Mouse (Mus musculus): ENCODE measurements around the gene Zfp493. TPM values are rescaled to one million over a fixed set of nuclear protein-coding genes. Genes with fewer than 3 reads are reported as not detected.

The Zfp493 gene
- polyA plus RNA-seq (2012; rRNA removed), result 0.37 and 0.38 TPM in 2 replicates

DNA sequence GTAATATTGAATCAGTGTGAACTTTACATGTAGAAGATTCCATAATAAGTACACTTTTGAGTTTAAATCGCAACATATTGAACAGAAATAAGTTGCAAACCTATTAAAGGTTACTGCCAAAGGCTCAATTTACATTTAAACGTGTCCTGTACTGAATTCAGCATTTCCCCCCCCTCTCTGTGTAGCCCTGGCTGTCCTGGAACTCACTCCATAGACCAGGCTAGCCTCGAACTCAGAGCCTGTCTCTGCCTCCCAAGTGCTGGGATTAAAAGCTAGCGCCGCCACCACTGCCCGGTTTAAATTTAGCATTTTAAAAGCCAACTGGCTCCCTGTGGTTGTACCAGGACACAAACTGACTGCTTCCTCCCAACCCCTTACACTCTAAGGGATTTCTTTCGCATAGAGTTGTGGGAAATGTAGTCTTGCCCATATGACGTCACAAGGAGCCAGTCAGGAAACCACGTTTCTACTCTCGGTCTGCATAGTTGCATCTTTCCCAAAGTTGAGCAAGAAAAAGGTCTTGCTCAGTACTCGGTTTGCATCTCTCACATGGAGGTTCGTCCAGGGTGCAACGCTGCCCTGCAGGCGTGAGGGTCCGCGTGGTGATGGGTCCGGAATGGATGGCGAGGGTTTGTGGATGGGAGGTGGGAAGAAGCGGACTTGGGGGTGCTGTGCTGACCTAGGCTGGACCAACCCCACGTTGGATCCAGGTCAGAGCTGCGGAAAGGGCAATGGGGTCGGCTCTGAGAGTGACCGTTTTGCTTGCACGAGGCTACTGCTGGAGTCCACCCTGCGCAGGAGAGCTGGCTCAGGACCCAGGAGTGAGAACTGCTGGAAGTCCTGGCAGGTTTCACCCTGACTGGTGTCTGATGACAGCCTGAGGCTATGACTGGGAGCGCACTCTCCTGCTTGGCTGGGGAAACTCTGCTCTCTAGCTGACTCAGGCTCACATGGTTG, at the start of gene Zfp493:
Gene Zfp493, plus strand, starts transcription at position 429 of the 957 bp plus-strand sequence.

DNA sequence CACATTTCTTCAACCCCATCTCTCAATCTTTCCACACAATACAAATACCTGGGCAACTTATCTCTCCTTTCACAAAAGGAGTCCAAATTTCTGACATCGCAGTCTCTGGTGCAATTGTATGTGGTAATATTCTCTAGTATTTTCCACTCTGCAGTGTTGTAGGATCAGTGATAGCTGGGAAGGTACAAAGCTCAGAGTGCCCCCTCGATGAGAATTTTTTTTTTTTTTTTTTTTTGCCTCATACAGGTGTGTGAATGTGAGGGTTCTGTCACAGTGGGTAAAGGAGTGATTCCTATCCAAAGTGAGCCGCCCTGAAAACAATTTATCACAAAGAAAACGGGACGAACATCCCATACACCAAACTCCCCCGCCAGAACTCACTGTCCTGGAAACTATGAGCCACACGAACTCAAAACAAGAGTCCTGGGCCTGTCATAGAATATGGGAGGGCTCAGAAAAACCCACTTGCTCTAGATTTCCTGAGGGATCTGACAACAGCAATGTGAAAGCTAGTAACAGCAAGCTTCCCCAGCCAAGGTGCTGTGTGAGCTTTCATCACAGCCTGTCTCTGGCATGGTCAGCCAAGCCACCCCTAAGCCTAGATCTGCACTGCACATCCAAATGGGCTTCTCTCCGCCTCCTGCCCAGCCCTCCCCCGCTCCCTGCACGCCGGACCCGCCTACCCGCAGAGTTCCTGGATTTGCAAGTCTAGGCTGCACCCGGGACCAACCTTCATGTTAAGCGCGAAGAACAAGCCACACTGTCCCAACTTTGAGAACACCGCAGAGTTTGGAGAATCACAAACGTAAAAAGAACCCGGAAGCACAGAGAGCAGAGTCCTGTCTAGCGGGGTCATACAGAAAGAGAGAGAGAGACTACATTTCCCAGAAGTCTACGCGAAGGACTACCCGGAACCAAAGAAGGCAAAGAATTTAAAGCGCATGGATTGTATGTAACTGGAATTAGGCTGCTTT, 24.9 kb upstream of the Zfp493 start, which contains the start of gene Zfp85:
Gene Zfp85, minus strand, starts transcription at position 896 of the 974 bp plus-strand sequence.

DNA sequence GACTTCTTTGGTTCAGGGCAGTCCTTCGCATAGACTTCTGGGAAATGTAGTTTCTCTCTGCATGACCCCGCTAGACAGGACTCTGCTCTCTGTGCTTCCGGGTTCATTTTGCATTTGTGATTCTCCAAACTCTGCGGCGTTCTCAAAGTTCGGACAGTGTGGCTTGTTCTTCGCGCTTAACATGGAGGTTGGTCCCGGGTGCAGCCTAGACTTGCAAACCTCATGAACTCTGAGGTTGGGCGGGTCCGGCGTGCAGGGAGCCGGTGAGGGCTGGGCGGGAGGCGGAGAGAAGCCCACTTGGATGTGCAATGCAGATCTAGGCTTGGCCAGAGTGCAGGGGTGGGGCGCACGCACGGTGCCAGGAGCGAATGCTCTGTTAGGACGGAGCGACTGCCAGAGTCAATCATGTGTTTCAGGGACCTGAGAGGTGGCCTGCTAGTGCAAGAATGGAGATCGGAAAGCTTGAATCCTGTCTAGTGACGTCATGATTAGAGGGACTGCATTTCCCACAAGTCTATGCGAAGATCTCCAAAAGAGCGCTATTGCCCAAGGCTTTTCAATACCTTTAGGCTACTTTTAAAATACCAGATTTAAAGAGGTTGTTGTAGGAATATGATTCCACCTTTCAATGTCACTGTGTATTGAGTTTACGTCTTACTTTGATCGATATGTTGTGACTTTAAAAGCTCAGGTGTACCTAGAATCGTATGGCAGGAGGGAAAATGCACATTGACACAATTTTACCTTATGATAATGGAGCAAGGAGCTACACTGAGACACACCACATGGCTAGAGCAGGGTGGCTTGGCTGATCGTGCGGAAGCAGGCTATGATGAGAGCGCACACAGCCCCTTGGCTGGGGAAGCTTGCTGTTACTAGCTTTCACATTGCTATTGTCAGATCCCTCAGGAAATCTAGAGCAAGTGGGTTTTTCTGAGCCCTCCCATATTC, 34.5 kb downstream of the Zfp493 start, which contains the start of gene Zfp273:
Gene Zfp273, plus strand, starts transcription at position 31 of the 951 bp plus-strand sequence.

DNA sequence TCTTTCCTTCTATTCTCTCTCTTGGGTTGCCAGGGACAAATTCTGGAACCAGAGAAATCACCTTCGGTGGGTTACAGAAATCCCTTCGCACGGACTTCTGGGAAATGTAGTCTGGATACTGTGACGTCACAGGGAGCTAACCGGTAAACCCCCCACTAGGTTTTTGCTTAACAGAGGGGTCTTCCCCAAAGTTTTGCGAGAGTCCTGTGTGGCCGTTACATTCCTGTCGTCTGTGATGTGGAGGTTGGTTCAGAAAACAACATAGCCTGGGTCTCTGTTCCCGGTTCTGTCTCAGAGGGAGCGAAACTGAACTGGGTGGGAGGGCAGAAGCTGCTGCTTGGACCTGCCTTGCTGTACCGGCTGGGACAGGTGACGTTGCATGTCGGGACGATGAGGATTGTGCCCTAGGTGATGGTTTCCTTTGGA, 51.4 kb downstream of the Zfp493 start, which contains the start of gene Gm10037:
Gene Gm10037, plus strand, starts transcription at position 196 of the 426 bp plus-strand sequence.

Other genes with a start within 250 kb of the Zfp493 start
- 1.7 and 1.9 TPM in 2 replicates for gene Zfp748, start 225.9 kb upstream of the Zfp493 start, polyA plus RNA-seq (2012; rRNA removed)
- 0.84 TPM in 2 replicates for gene Zfp729b, start 170.0 kb upstream of the Zfp493 start, polyA plus RNA-seq (2012; rRNA removed)
- not detected in 2 replicates for gene Gm49345, start 141.9 kb upstream of the Zfp493 start, polyA plus RNA-seq (2012; rRNA removed)
- 0.81 and 0.91 TPM in 2 replicates for gene Zfp729a, start 141.9 kb upstream of the Zfp493 start, polyA plus RNA-seq (2012; rRNA removed)
- 2.1 and 2.3 TPM in 2 replicates for gene Zfp738, start 92.6 kb upstream of the Zfp493 start, polyA plus RNA-seq (2012; rRNA removed)
- gene Zfp65, start 50.5 kb upstream of the Zfp493 start, polyA plus RNA-seq (2012; rRNA removed), result 1.2 and 1.4 TPM in 2 replicates
- gene Zfp85, start 24.5 kb upstream of the Zfp493 start, polyA plus RNA-seq (2012; rRNA removed), result 0.68 and 0.71 TPM in 2 replicates
- 0.48 and 0.59 TPM in 2 replicates for gene Zfp273, start 34.0 kb downstream of the Zfp493 start, polyA plus RNA-seq (2012; rRNA removed)
- gene Gm10037, start 51.4 kb downstream of the Zfp493 start, polyA plus RNA-seq (2012; rRNA removed), result 0.38 and 0.40 TPM in 2 replicates
- gene BC048507, start 83.6 kb downstream of the Zfp493 start, polyA plus RNA-seq (2012; rRNA removed), result not detected in 2 replicates

Measured in liver, embryonic 18 days (tissue).